Mouse (Mus musculus) embryonic facial prominence, embryonic 13.5 days (tissue): ENCODE measurements around the gene Tnfsf15. TPM values are rescaled to one million over a fixed set of nuclear protein-coding genes. Genes with fewer than 3 reads are reported as not detected.

Experiments used
- ATAC-seq: fragments of 200-750 bp; cut with Nextera tagmentation; 2 replicates; pipeline ENCODE4 v1.8.0; 2017; ENCODE audit warnings: low read depth; ENCODE audit not compliant: insufficient number of reproducible peaks, insufficient read depth, low FRiP score, low TSS enrichment
- H3K27ac ChIP-seq: fragments of 300-500 bp; sonication (generic); 2 replicates; pipeline ENCODE4 v1.5.1; 2015; ENCODE audit warnings: moderate library complexity, mild to moderate bottlenecking, inconsistent platforms
- H3K27me3 ChIP-seq: fragments of 300-500 bp; sonication (generic); 2 replicates; pipeline ENCODE4 v1.6.1; 2015; ENCODE audit warnings: mild to moderate bottlenecking, inconsistent platforms
- H3K36me3 ChIP-seq: fragments of 300-500 bp; sonication (generic); 2 replicates; pipeline ENCODE4 v1.6.1; 2015; ENCODE audit warnings: mild to moderate bottlenecking, inconsistent platforms
- H3K4me1 ChIP-seq: fragments of 300-500 bp; sonication (generic); 2 replicates; pipeline ENCODE4 v1.6.1; 2015; ENCODE audit warnings: inconsistent platforms
- H3K4me2 ChIP-seq: fragments of 300-500 bp; sonication (generic); 2 replicates; pipeline ENCODE4 v1.6.1; 2015; ENCODE audit warnings: moderate library complexity, mild to moderate bottlenecking, inconsistent platforms
- H3K4me3 ChIP-seq: fragments of 300-500 bp; sonication (generic); 2 replicates; pipeline ENCODE4 v1.5.1; 2015; ENCODE audit warnings: mild to moderate bottlenecking, inconsistent platforms
- H3K9ac ChIP-seq: fragments of 300-500 bp; sonication (generic); 2 replicates; pipeline ENCODE4 v1.6.1; 2015; ENCODE audit warnings: mild to moderate bottlenecking, inconsistent platforms
- H3K9me3 ChIP-seq: fragments of 300-500 bp; sonication (generic); 2 replicates; pipeline ENCODE4 v1.6.1; 2016; ENCODE audit warnings: inconsistent platforms
- WGBS: fragments of 180-500 bp; shearing (Covaris S2); methylation state at CpG from one replicate; pipeline ENCODE4 v1.1.7; 2015; ENCODE audit warnings: mixed read lengths; 5-methylcytosine and 5-hydroxymethylcytosine counted together
- polyA plus RNA-seq: library from polyadenylated mRNA; unstranded; fragments of >200 nt; fragmentation: Nextera tagmentation; extraction: Ambion mirVana; gene quantifications from 2 replicates; pipeline ENCODE4 v1.2.1, GENCODE M21; 2015

Tnfsf15 gene
- polyA plus RNA-seq, 1 experiment from 2014 or later: not detected

GRCm38 (mm10) chr4:63703686-63704085 is 41.2 kb downstream of the Tnfsf15 start:
- Histone ChIP-seq H3K27ac (no peak overlapping the region), H3K4me3 (no peak overlapping the region), H3K4me2 (no peak overlapping the region), H3K4me1 (no peaks in the 10 kb centered on the region), H3K27me3 (no peaks in the 10 kb centered on the region), H3K36me3 (no peaks in the 10 kb centered on the region), H3K9me3 (no peaks in the 10 kb centered on the region), H3K9ac (no peak overlapping the region)
- no peak for ATAC-seq
- 85% methylated on average over 2 of the region's 2 CpGs for WGBS

DNA sequence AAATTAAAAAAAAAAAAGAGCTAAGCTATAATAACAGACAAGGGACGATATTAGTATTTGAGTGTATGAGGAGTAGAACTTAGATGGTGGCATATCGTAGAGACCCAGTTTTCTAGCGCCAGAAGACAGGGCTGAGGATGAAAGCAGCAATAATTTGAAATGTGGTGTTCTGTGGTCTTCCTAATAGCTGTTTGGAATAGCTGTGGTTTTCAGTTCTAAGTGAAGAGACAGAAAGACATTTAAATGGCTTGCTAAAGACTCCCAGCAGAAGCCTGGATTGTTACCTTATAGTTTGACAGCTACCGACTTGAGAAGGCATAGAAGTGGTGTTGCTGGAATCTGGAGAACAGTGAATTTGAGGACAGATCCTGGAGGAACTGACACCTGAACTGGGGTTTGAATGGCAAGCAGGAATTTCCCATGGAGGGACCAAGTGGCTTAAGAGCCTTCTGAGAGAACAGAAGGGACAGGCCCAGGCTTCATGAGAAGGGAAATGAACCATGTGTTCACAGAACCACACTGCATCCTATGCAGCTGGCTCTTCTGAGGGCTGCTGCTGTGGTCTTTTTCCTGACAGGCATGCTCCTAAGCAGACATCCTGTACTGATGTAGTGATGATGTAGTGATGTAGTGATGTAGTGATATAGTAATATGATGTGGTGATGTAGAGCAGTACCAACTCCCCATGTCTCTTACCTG is 42.8 kb downstream of the Tnfsf15 start:
- WGBS: 50% methylated on average over 4 of the region's 4 CpGs
- H3K27ac ChIP-seq: no peak overlapping the region

GRCm38 (mm10) chr4:63699749-63700148 is 45.2 kb downstream of the Tnfsf15 start:
- Histone ChIP-seq H3K4me3 (no peak overlapping the region), H3K27me3 (no peaks in the 10 kb centered on the region), H3K9me3 (no peaks in the 10 kb centered on the region), H3K4me1 (no peaks in the 10 kb centered on the region), H3K9ac (no peak overlapping the region), H3K36me3 (no peaks in the 10 kb centered on the region), H3K4me2 (no peak overlapping the region), H3K27ac (no peak overlapping the region)
- 60% methylated on average over 3 of the region's 3 CpGs for WGBS
- ATAC-seq: no peak

More for the DNA sequence above, 42.8 kb downstream of the Tnfsf15 start:
- no peak for ATAC-seq
- Histone ChIP-seq H3K4me1 (no peaks in the 10 kb centered on the region), H3K36me3 (no peaks in the 10 kb centered on the region), H3K27me3 (no peaks in the 10 kb centered on the region), H3K4me2 (no peak overlapping the region), H3K4me3 (no peak overlapping the region), H3K9me3 (no peaks in the 10 kb centered on the region), H3K9ac (no peak overlapping the region)

DNA sequence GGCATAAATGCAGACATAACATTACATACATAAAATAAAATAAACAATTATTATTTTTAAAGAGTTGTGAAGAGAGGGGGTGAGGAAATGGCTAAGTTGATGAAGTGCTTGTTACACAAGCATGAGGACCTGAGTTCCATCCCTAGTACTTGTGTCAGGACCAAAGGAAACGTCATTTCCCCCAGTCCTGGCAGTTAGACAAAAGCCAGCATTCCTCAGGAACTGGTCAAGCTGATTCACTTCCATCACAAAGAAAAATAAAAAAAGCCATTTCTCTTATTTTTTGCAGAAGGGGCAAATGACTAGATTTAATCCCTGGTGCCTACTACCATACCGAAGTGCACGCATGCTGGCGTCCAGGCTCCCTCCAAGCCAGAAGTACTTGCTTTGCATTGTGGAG is 48.0 kb downstream of the Tnfsf15 start:
- no peak overlapping the region for H3K9ac ChIP-seq

GRCm38 (mm10) chr4:63692351-63692750 is 52.6 kb downstream of the Tnfsf15 start:
- Histone ChIP-seq H3K9ac (no peak overlapping the region), H3K4me3 (no peak overlapping the region), H3K4me1 (no peaks in the 10 kb centered on the region), H3K27me3 (no peaks in the 10 kb centered on the region), H3K36me3 (no peaks in the 10 kb centered on the region), H3K4me2 (no peak overlapping the region), H3K27ac (no peak overlapping the region), H3K9me3 (no peaks in the 10 kb centered on the region)
- ATAC-seq: no peak

More for the DNA sequence above, 48.0 kb downstream of the Tnfsf15 start:
- Histone ChIP-seq H3K4me2 (no peak overlapping the region), H3K27ac (no peak overlapping the region), H3K27me3 (no peaks in the 10 kb centered on the region), H3K4me3 (no peak overlapping the region), H3K4me1 (no peaks in the 10 kb centered on the region), H3K9me3 (no peaks in the 10 kb centered on the region), H3K36me3 (no peaks in the 10 kb centered on the region)
- WGBS: 86% methylated on average over 4 of the region's 4 CpGs
- no peak for ATAC-seq

DNA sequence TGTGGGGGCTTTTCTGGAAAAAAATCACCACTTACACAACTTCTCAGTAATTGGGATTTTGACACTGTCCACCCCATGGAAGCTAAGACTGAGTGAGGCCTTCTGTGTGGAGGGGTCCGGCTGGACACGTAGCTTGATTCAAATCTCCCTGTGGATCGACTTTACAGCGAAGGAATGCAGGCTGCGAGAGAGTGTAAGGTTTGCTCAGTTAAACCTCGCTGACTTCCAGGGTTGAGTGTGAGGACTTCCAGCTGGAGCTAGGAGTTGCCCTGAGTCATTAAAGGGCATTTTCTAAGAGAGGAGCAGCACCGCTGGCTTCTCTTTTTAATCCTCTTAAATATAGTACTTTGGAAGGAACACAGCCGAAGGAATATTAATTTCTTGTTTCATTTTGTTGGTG is 57.5 kb downstream of the Tnfsf15 start:
- Histone ChIP-seq H3K4me3 (no peak overlapping the region), H3K27ac (no peak overlapping the region), H3K4me1 (no peaks in the 10 kb centered on the region), H3K9me3 (no peaks in the 10 kb centered on the region), H3K9ac (no peak overlapping the region), H3K27me3 (no peaks in the 10 kb centered on the region), H3K4me2 (no peak overlapping the region), H3K36me3 (no peaks in the 10 kb centered on the region)
- WGBS: 74% methylated on average over 8 of the region's 8 CpGs
- no peak for ATAC-seq

GRCm38 (mm10) chr4:63686157-63686556 is 58.8 kb downstream of the Tnfsf15 start:
- Histone ChIP-seq H3K9me3 (no peaks in the 10 kb centered on the region), H3K9ac (no peak overlapping the region), H3K27ac (no peak overlapping the region), H3K27me3 (no peaks in the 10 kb centered on the region), H3K36me3 (no peaks in the 10 kb centered on the region), H3K4me1 (no peaks in the 10 kb centered on the region), H3K4me3 (no peak overlapping the region), H3K4me2 (no peak overlapping the region)
- ATAC-seq: no peak

DNA sequence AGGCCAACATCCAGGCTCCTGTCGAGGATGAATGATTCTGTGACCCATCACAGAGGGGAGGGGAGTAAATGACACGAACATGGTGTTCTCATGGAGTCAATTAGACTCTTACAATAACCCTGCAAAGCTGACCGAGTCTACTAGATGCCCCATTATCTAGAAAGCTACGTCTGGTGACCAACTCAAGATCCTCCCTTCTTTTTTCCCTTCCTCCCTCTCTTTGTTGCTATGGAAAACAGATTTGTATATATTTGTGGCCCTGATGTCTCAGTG is 59.7 kb downstream of the Tnfsf15 start:
- WGBS: 67% methylated on average over 4 of the region's 4 CpGs
- H3K4me1 ChIP-seq: no peaks in the 10 kb centered on the region
- H3K9me3 ChIP-seq: no peaks in the 10 kb centered on the region
- H3K9ac ChIP-seq: no peak overlapping the region
- no peaks in the 10 kb centered on the region for H3K36me3 ChIP-seq
- no peaks in the 10 kb centered on the region for H3K27me3 ChIP-seq
- no peak overlapping the region for H3K27ac ChIP-seq
- H3K4me2 ChIP-seq: no peak overlapping the region
- ATAC-seq: no peak
- H3K4me3 ChIP-seq: no peak overlapping the region

- H3K4me1 ChIP-seq: no peaks in the 10 kb centered on the region
Observed at GRCm38 (mm10) chr4:63684412-63685252, 60.3 kb downstream of the Tnfsf15 start.

GRCm38 (mm10) chr4:63683716-63684115 is 61.2 kb downstream of the Tnfsf15 start:
- no peak overlapping the region for H3K4me3 ChIP-seq
- 88% methylated on average over 6 of the region's 6 CpGs for WGBS
- no peak overlapping the region for H3K27ac ChIP-seq
- no peaks in the 10 kb centered on the region for H3K27me3 ChIP-seq
- H3K9ac ChIP-seq: no peak overlapping the region
- no peak overlapping the region for H3K4me2 ChIP-seq
- no peaks in the 10 kb centered on the region for H3K9me3 ChIP-seq
- H3K36me3 ChIP-seq: no peaks in the 10 kb centered on the region
- ATAC-seq: no peak
- no peaks in the 10 kb centered on the region for H3K4me1 ChIP-seq

More at GRCm38 (mm10) chr4:63684412-63685252, 60.3 kb downstream of the Tnfsf15 start:
- no peak overlapping the region for H3K4me3 ChIP-seq
- ATAC-seq: no peak
- H3K27ac ChIP-seq: no peak overlapping the region
- H3K9me3 ChIP-seq: no peaks in the 10 kb centered on the region
- H3K27me3 ChIP-seq: no peaks in the 10 kb centered on the region
- whole genome bisulfite sequencing: 82% methylated on average over 10 of the region's 10 CpGs
- H3K9ac ChIP-seq: no peak overlapping the region
- H3K36me3 ChIP-seq: no peaks in the 10 kb centered on the region
- no peak overlapping the region for H3K4me2 ChIP-seq

GRCm38 (mm10) chr4:63683056-63683455 is 61.9 kb downstream of the Tnfsf15 start:
- Histone ChIP-seq H3K9me3 (no peaks in the 10 kb centered on the region), H3K4me3 (no peak overlapping the region), H3K36me3 (no peaks in the 10 kb centered on the region), H3K9ac (no peak overlapping the region), H3K4me2 (no peak overlapping the region), H3K27me3 (no peaks in the 10 kb centered on the region), H3K4me1 (no peaks in the 10 kb centered on the region), H3K27ac (no peak overlapping the region)
- WGBS: 83% methylated on average over 11 of the region's 11 CpGs
- ATAC-seq: no peak

GRCm38 (mm10) chr4:63682441-63682840 is 62.5 kb downstream of the Tnfsf15 start:
- H3K9ac ChIP-seq: no peak overlapping the region
- no peak overlapping the region for H3K4me2 ChIP-seq
- 79% methylated on average over 2 of the region's 2 CpGs for WGBS
- no peaks in the 10 kb centered on the region for H3K9me3 ChIP-seq
- no peak overlapping the region for H3K4me3 ChIP-seq
- H3K27ac ChIP-seq: no peak overlapping the region
- H3K27me3 ChIP-seq: no peaks in the 10 kb centered on the region
- H3K36me3 ChIP-seq: no peaks in the 10 kb centered on the region
- H3K4me1 ChIP-seq: no peaks in the 10 kb centered on the region
- no peak for ATAC-seq
